Mouse (Mus musculus): ENCODE data around the gene Rabgef1. TPM values are rescaled to one million over a fixed set of nuclear protein-coding genes. Genes with fewer than 3 reads are reported as not detected.

Rabgef1 gene
- total RNA-seq, 2 experiments from 2014 or later: 48.8 to 51.1 TPM

DNA sequence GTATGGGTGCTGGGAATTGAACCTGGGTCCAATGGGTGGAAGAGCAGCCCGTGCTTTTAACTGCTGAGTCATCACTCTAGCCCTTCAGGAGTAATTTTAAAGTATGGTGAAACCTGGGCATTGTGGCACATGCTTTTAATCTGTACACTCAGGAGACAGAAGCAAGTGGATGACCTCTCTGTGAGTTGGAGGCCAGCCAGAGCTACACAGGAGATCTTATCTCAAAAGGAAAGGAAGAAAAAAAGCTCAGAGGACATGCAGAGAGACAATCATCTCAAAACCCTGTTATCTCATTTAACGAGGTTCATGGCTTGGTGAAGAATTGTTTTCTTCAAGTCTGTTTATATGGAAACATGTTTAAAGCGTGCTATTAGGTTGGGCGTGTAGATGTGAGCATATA, 32.4 kb downstream of the Rabgef1 start:
- H3K4me3 ChIP-seq: no peak overlapping the region
- no peak for TF ChIP-seq CTCF (conservative IDR thresholded peaks at IDR 0.05)
- H3K27ac ChIP-seq: no peak overlapping the region
- DNase-seq (ENCODE audit: low spot score in 2 of 2): no peak

DNA sequence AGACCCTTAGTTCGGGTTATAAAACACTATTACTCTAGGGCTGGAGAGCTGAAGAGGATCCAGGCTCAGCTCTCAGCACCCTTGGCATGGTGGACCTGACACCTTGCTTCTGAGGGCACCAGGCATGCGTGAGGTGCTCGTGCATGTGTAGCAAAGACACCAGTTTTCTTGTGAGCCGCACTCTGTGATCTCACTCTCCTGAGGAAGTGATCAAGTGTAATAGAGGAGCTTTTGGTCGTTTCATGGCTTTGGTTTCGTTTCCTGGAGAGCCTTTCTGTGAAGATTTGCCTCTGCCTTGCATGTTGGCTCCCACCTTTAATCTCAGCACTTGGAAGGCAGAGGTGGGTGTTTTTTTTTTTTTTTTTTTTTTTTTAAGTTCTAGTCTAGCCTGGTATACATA, 33.0 kb downstream of the Rabgef1 start:
- no peak for DNase-seq (ENCODE audit: low spot score in 2 of 2)
- no peak overlapping the region for H3K4me3 ChIP-seq
- TF ChIP-seq CTCF (conservative IDR thresholded peaks at IDR 0.05): no peak
- H3K27ac ChIP-seq: no peak overlapping the region

DNA sequence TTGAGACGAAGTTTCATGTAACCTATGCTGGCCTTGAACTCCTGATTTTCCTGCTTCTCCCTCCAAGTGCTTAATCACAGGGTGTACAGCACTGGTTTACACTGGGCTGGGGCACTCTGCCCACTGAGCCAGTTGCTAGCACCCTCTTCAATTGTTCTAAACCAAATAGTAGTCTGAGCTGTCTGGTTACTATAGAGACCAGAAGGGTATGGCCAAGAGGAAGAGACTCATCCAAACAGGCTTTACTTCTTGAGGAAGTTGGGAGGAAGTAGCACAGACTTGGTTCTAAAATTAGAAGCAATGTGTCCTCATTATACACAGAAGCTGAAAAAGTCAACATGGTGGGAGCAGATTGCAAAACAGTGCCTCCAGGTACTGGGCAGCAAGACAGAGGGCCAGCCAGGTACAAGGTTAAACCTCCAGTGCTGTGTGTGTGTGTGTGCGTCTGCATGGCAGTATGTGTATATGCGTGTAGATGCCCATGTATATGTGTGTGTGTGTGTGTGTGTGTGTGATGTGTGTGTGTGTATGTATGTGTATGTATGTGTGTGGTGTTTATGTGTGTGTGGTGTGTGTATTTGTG, 33.9 kb downstream of the Rabgef1 start:
- Histone ChIP-seq H3K27ac (no peak overlapping the region), H3K4me3 (no peak overlapping the region)
- no peak for DNase-seq (ENCODE audit: low spot score in 2 of 2)
- TF ChIP-seq CTCF (conservative IDR thresholded peaks at IDR 0.05): no peak

DNA sequence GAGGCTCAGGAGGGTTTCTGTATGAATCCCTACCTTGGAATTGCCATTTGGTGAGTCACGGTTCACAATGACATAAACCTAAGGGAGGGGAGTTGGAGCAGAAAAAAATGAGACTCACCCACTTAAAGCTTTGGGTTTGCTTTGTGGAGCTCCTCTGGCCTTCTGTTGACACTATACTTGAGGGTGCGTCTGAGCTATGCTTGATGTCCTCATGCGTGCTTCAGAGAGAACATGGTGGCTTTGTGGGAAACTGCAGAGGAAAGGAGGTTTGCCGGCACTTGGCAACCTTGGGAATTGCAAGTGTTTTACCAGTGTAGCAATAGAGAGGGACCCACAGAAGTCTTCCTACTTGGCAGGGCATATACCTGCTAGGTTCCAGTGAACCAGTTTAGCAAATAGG, 35.7 kb downstream of the Rabgef1 start:
- no peak for TF ChIP-seq CTCF (conservative IDR thresholded peaks at IDR 0.05)
- no peak for DNase-seq (ENCODE audit: low spot score in 2 of 2)
- Histone ChIP-seq H3K27ac (no peak overlapping the region), H3K4me3 (no peak overlapping the region)

DNA sequence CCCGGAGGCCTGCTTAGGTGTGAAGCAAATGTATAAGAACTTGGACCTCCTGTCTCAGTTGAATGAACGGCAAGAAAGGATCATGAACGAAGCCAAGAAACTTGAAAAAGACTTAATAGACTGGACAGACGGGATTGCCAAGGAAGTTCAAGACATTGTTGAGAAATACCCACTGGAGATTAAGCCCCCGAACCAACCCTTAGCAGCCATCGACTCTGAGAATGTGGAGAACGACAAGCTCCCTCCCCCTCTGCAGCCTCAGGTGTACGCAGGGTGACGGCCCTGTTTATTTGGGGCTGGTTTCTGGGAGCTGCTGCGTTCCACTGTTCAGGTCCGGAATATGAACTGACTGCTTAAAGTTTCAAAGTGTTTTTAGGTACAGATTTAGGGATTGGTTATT, 41.4 kb downstream of the Rabgef1 start:
- no peak for DNase-seq (ENCODE audit: low spot score in 2 of 2)
- no peak for TF ChIP-seq CTCF (conservative IDR thresholded peaks at IDR 0.05)
- Histone ChIP-seq H3K4me3 (no peak overlapping the region), H3K27ac (no peak overlapping the region)

DNA sequence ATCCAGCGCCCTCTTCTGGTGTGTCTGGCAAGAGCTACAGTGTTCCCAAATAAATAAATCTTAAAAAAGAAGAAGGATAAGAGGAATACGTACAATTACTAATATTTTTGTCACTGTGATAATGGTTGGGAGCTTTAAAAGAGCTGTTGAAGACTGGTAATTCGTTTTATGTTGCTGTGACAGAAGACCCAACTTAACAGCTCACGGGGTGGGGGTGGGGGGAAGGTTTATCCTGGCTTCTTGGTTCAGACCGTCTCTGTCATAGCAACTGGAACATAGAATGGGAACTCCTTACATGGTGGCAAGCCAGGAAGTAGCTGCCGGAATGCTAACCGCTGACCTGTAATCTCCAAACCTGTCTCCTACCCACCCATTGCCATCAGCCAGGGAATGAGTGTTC, 45.2 kb downstream of the Rabgef1 start, which contains the start of gene Tmem248:
Tmem248 (plus strand) TSS at position 301 of the 400 bp plus-strand sequence.
- Histone ChIP-seq H3K27ac (no peak within 1 kb of the TSS), H3K4me3 (no peak within 1 kb of the TSS)
- TF ChIP-seq CTCF (conservative IDR thresholded peaks at IDR 0.05): peak; percentile 48
- no peak for DNase-seq (ENCODE audit: low spot score in 2 of 2)

DNA sequence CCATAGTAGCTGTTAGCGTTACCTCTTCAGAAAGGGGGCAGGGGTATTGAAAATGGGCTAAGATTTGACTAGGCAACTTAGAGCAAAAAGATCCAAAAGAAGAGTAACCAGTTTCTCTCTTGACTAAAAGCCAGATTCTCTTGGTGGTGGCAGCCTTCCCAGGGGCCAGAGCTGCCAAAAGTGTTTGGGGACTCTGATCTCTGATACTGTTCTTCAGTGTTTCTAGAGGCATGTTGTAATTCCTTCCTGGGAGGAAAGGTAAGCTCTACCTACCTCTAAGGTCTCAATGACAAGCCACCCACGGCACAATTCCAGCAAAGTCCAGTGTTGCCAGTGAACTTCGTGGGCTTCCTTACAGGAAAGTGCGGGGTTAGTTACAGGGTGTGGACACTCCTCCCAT, 45.8 kb downstream of the Rabgef1 start:
- TF ChIP-seq CTCF (conservative IDR thresholded peaks at IDR 0.05): no peak
- Histone ChIP-seq H3K27ac (no peak overlapping the region), H3K4me3 (no peak overlapping the region)
- no peak for DNase-seq (ENCODE audit: low spot score in 2 of 2)

DNA sequence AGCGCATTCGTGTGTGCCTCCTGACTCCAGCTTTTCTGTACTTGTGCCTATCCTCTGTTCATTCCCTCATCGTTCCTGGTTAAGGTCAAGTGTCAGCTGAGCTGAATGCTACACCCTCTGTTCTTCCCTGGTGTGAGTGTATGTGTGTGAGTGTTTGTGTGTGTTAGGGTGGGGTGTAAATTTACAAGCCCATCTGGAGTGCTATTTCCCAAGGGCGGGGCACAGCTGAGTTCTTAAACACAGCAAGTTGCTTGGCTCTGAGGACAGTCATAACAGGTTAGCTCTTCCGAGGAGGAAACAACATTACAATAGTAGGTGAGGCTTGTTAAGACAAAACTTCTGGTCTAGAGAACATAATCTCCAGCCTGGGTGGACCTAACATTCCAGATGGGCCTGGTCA, 46.7 kb downstream of the Rabgef1 start:
- DNase-seq (ENCODE audit: low spot score in 2 of 2): no peak
- TF ChIP-seq CTCF (conservative IDR thresholded peaks at IDR 0.05): no peak

DNA sequence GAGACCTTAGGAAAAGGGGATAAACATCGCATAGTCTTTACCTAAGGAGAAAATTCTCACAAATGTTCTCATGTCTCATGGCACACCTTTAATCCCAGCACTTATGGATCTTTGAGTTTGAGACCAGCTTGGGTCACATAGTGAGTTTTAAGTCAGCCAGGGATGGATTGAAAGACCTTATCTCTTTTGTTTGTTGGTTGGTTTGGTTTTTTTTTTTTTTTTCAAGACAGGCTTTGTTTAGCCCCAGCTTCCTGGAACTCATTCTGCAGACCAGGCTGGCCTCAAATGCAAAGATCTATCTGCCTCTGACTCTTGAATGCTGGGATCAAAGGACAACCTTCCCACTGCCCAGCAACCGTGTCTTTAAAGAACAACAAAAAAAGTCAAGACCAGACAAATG, 49.7 kb downstream of the Rabgef1 start:
- Histone ChIP-seq H3K4me3 (peak overlapping the region; percentile 98), H3K27ac (peak overlapping the region; percentile 95)
- no peak for DNase-seq (ENCODE audit: low spot score in 2 of 2)
- TF ChIP-seq CTCF (conservative IDR thresholded peaks at IDR 0.05): no peak

More for the DNA sequence above, 46.7 kb downstream of the Rabgef1 start:
- Histone ChIP-seq H3K4me3 (no peak overlapping the region), H3K27ac (no peak overlapping the region)

DNA sequence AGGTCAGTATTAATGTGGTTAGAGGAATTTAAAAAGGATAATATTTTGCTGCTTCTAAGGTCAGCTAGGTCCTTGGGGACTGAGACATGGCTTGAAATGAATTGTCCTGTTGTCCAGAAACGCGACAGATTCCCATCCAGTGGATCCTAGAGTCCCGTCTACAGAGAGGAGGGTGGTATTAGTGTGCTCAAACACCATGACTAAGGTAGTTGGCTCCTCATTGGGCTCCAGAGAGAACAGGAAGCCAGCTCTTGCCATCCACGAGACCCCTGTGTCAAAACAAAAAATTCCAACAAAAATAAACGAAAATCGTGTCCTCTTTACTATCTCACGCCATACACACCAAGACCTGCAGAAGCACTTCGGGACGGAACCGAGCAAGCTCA, 50.2 kb downstream of the Rabgef1 start:
- TF ChIP-seq CTCF (conservative IDR thresholded peaks at IDR 0.05): no peak
- Histone ChIP-seq H3K4me3 (peak overlapping the region; percentile 98), H3K27ac (peak overlapping the region; percentile 95)
- DNase-seq (ENCODE audit: low spot score in 2 of 2): no peak

DNA sequence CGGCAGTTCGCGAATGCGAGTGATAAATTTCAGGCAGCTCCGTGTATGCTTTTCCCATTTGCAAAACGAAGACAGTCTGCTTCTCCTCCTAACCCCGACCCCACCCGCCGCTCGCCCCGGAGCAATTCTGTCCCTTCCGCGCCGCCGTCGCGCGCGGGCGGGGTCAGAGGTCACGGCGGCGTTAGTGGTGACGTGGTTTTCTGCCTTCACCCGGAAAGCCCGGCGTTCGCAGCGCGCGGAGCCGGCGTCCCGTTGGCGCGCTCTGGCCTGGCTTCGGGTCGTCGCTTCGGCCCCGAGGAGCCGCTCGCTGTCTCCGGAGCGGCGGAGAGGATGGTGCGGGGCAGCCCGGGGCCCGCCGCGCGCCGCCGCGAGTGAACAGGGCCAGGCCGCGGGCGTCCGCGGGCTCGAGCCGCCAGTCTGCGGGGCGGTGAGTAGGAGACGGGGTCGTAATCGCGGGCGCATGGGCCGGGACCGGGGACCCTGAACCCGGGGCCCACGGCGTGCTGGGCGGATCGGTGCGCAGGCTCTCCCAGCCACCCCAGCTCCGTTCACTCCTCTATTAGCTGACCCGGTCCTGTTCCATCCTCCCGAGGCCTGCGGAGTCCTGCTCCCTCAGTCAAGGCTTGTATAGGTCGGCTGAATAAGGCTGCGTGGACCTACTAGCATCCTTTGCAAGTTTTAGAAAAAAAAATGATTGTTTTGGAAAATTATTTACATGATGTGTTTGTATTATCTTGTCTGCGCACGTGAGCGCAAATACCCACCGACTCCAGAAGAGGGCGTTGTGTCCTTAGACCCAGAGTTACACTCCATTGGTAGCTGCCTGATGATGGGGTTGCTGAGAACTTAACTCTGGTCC, 50.8 kb downstream of the Rabgef1 start:
- Histone ChIP-seq H3K4me3 (peak overlapping the region; percentile 98), H3K27ac (peak overlapping the region; percentile 95)
- peak; percentile 67 for TF ChIP-seq CTCF (conservative IDR thresholded peaks at IDR 0.05)
- peak; percentile 90 to 97 for DNase-seq (ENCODE audit: low spot score in 2 of 2)

DNA sequence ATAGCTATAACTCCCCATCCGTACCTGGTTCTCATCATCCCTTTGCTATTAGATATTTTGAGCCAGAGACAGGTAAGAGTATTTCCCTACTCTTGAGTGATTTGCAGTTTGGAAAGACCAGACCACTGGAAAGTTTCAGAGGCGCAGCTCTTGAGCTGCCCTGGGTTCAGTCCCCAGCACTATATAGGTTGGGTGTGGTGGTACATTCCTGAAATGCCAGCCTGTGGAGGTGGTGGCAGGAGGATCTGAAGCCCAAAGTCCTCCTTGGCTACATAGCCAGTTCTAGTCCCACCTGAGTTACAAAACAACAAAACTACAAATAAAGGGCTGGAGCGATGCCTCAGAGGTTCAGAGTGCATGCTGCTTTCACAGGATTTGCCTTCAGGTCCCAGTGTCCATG, 55.2 kb downstream of the Rabgef1 start:
- no peak for DNase-seq (ENCODE audit: low spot score in 2 of 2)
- H3K4me3 ChIP-seq: no peak overlapping the region
- no peak overlapping the region for H3K27ac ChIP-seq
- no peak for TF ChIP-seq CTCF (conservative IDR thresholded peaks at IDR 0.05)

DNA sequence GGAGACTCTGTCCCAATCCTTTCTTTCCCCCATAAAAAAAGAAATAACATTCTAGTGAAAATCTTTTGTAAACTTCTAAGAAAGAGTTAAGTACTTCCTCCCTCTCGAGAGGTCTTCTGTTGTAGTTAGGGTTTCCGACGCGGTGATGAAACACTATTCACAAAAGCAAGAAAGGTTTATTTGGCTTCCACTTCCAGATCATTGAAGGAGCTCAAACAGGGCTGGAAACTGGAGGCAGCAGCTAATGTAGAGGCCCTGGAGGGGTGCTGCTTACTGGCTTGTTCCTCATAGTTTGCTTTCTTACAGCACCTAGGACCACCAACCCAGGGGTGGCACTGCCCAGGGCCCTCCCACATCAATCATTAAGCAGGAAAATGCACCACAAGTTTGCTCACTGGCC, 56.5 kb downstream of the Rabgef1 start:
- no peak overlapping the region for H3K4me3 ChIP-seq
- H3K27ac ChIP-seq: no peak overlapping the region
- TF ChIP-seq CTCF (conservative IDR thresholded peaks at IDR 0.05): no peak
- no peak for DNase-seq (ENCODE audit: low spot score in 2 of 2)

DNA sequence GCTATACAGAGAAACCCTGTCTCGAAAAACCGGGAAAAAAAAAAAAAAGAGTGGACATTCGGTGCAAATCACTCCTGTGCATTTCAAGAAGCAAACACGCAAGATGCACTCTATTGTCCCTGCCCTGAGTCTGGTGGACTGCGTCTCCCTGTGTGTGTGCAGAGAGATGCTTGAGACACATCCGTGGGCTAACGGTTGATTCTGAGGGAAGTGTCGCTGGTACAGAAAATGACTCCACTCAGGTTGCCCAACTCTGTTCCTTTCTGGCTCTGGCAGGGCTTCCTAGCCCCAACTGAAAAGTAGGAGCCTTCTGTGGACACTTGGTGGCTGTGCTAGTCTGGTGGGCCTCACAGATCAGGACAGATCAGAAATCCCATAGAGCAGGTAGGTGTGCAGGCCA, 64.7 kb downstream of the Rabgef1 start:
- DNase-seq (ENCODE audit: low spot score in 2 of 2): no peak
- no peak for TF ChIP-seq CTCF (conservative IDR thresholded peaks at IDR 0.05)
- H3K4me3 ChIP-seq: no peak overlapping the region
- no peak overlapping the region for H3K27ac ChIP-seq

Data from layer of hippocampus, adult 2 months (tissue).